Mouse (Mus musculus) frontal cortex, postnatal 25 days (tissue): ENCODE results near the gene Kcnj16.
A peak's percentile ranks its signal among the peaks of the same experiment; 100 is the strongest.

Experiments
- DNase-seq, 2 experiments: peaks; one replicate each; pipeline ENCODE4 v3.0.0; 2022; ENCODE audit warnings: low spot score in 2 of 2

Kcnj16 gene

GRCm38 (mm10) chr11:111056030-111056429 is 88.2 kb downstream of the Kcnj16 start:
- DNase-seq, result no peak

- no peak for DNase-seq
Observed at GRCm38 (mm10) chr11:111057435-111057834, 89.6 kb downstream of the Kcnj16 start.

GRCm38 (mm10) chr11:111059440-111059839 is 91.6 kb downstream of the Kcnj16 start:
- no peak for DNase-seq

GRCm38 (mm10) chr11:111060216-111060615 is 92.4 kb downstream of the Kcnj16 start:
- DNase-seq, result no peak

DNA sequence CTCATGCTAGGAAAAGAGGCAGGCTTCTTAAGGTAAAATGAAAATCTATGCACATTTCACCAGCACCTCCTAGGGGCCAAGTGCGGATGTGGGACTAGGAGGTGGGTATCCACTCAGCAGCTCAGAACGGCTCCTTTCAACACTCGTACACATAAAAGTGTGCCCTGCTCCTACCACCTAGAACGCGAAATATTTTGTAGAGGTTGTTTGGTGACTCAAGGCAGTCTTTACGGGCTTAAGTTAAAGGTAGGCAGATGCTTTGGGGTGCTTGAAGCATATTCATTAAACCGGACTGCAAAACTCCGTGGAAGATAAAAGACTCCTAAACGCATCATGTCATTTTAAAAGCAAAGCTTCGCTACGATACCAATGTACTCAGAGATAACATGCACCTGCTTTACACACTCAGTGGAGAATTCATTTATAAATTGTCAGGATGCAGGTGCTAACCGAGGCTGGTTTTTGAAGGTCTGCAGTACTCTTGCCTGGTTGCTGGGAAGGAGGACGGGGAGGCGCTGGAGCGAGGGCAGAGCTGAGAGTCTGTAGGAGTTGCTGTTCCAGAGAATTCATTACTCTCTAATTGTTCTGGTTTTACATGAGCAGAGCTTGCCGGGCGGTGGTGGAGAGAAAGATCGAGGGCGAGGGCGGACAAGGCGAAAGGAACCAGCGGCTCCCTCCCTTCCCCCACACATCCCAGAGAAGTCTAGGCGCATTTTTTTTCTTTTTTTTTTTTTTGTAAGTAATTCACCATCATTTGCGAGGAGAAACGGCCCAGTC is 97.1 kb downstream of the Kcnj16 start:
- DNase-seq, result peak; percentile 38 to 48

DNA sequence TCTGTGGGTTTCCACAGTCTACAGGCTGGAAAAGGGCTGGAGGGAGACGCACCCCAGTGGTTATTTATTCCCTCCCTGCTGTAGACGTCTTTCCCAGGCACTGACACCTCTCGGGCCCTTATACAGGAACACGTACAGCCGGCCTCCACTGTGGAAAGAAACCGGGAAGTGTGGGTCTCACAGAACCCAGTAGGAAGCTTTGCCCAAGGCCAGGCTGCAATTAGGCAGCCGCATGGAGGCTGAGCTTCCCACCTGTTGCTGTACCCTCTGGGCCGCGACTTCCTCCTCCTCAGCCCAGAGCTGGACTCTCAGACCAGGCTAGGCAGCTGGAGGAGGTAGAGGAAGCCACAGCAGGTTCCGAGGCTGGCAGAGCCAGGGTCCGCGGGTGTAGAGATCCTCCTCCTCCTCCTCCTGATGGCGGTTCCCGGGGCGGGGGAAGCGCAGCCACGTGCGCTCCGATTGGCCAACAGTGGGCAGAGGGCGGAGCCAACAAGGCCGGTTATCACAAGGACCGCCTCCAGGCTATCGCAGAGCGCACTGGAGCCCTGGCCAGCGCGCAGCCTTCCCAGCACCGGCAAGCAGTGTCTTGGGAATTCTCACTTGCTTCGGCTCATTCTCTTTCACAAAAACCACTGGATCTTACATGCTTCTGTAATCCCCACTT is 97.9 kb downstream of the Kcnj16 start, which contains the start of gene Kcnj2:
TSS of gene Kcnj2 (plus strand) at position 530 of the 664 bp plus-strand sequence.
- DNase-seq, result peak; percentile 78 to 85

DNA sequence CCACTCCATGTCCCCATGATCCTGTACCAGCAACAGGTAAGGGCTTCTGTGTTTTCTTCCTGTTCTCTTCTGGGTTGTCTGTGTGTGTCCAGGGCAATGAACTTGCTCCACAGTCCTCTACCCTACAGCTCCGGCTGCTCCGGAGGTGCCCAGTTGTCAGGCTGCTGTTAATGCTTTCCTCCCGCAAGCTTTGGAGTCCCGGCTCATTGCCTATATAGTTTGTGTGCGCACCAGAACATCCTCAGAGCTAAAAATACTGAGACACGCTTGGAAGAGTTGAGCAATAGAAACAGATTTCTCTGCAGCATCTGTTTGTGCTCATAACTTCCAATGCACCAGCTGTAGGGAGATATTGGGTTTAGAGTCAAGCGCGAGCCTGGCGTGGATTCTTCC is 98.5 kb downstream of the Kcnj16 start:
- no peak for DNase-seq

- no peak for DNase-seq
Observed at GRCm38 (mm10) chr11:111067787-111068186, 100.0 kb downstream of the Kcnj16 start.

GRCm38 (mm10) chr11:111070460-111070859 is 102.6 kb downstream of the Kcnj16 start:
- DNase-seq, result no peak

- no peak for DNase-seq
Observed at GRCm38 (mm10) chr11:111074131-111074530, 106.3 kb downstream of the Kcnj16 start.
